In the genomic region with DNA sequence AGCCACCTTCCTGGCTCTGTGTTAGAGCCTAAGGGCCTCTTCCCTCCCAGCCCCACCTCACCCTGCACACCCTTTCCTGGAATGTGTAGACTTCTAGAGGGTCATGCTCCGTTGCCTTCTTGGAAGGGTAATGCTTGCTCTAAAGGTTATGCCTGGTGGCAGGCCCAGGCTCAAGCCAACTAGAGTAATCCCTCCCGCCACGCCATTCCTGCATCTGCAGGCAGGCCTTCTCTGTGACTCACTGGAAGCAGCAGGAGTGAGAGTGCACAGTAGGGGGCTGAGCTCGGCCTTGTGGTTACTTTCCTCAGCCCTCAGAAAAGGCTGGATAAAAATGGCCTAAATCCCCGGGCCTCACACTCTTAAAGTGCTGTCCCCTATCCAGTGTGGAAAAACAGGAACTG, we compare ENCODE assay signal across 8 mouse cellular contexts. TPM values are rescaled to one million over a fixed set of nuclear protein-coding genes. Genes with fewer than 3 reads are reported as not detected.
A peak's percentile ranks its signal among the peaks of the same experiment; 100 is the strongest.
DNase-seq lines count a peak whose midpoint lies in the region; ATAC-seq and TF ChIP-seq lines count a peak whose summit lies in the region.

No protein-coding gene starts in this region.

- no peaks in the 10 kb centered on the region for H3K9me3 ChIP-seq in heart, embryonic 15.5 days (replicated peaks)
- H3K9me3 ChIP-seq in limb, embryonic 10.5 days (replicated peaks), result no peaks in the 10 kb centered on the region
- no peaks in the 10 kb centered on the region for H3K9me3 ChIP-seq in neural tube, embryonic 13.5 days

- TF ChIP-seq POLR2A in cerebellum, adult 2 months (IDR thresholded peaks at IDR 0.05; ENCODE audit: borderline replicate concordance, insufficient read depth, low read length), result no peak

- H3K4me1 ChIP-seq in cerebellum, adult 2 months (ENCODE audit: control insufficient read depth, insufficient read depth, low read length), result peaks cover 11% of the 10 kb centered on the region
- H3K4me1 ChIP-seq in heart, embryonic 15.5 days (replicated peaks), result peaks cover 28% of the 10 kb centered on the region
- peaks cover 26% of the 10 kb centered on the region for H3K4me1 ChIP-seq in limb, embryonic 10.5 days
- peaks cover 26% of the 10 kb centered on the region for H3K4me1 ChIP-seq in neural tube, embryonic 13.5 days (replicated peaks)

- peak; percentile 45 to 59 for DNase-seq in cerebellum, adult 18-20 months
- no peak for DNase-seq in cerebellum, postnatal 4 days (ENCODE audit: low spot score in 2 of 2)
- peak; percentile 57 to 66 for DNase-seq in cerebellum, adult 2 months
- DNase-seq in limb, embryonic 10.5 days (ENCODE audit: low spot score), result no peak
- no peak for DNase-seq in T-cell, adult 2 months (ENCODE audit: low spot score)

- WGBS in cerebellum, adult 2 months, result under 1% methylated on average over 5 of the region's 5 CpGs
- 22% methylated on average over 5 of the region's 5 CpGs for WGBS in heart, embryonic 15.5 days
- WGBS in limb, embryonic 10.5 days, result 53% methylated on average over 5 of the region's 5 CpGs
- 30% methylated on average over 5 of the region's 5 CpGs for WGBS in neural tube, embryonic 13.5 days

- peak overlapping the region; percentile 73 for H3ac ChIP-seq in C2C12 (ENCODE audit: control insufficient read depth, insufficient read length, low read depth)

- 0 out of 2 replicates have a peak overlapping the region, but pooled peaks have one; percentile 28 for H3K27ac ChIP-seq in cerebellum, adult 2 months (ENCODE audit: insufficient read depth, low read length)
- H3K27ac ChIP-seq in heart, embryonic 15.5 days, result peak overlapping the region; percentile 46; the same call in 1 of the 2 replicates
- H3K27ac ChIP-seq in limb, embryonic 10.5 days, result no peak overlapping the region
- peak overlapping the region; percentile 49 for H3K27ac ChIP-seq in neural tube, embryonic 13.5 days (replicated peaks)

- peak overlapping the region; percentile 28; the same call in 1 of the 2 replicates for H3K9ac ChIP-seq in heart, embryonic 15.5 days
- peak overlapping the region; percentile 97 for H3K9ac ChIP-seq in neural tube, embryonic 13.5 days

- peaks cover 37% of the 10 kb centered on the region for H3K79me3 ChIP-seq in C2C12 (ENCODE audit: low read depth)

- no peak for ATAC-seq in heart, embryonic 15.5 days (replicated peaks; ENCODE audit: insufficient number of reproducible peaks, insufficient read depth, low FRiP score, low read depth)
- no peak for ATAC-seq in neural tube, embryonic 13.5 days (ENCODE audit: low read depth)

- TF ChIP-seq CTCF in C2C12 (IDR thresholded peaks at IDR 0.05; ENCODE audit: control insufficient read depth, insufficient read depth, insufficient read length), result no peak
- TF ChIP-seq CTCF in cerebellum, adult 2 months (IDR thresholded peaks at IDR 0.05; ENCODE audit: borderline replicate concordance, insufficient read depth, low read depth, low read length), result no peak

- peak overlapping the region; percentile 82 for H3K4me2 ChIP-seq in heart, embryonic 15.5 days
- H3K4me2 ChIP-seq in neural tube, embryonic 13.5 days, result peak overlapping the region; percentile 88

- peak overlapping the region; percentile 86 for H3K4me3 ChIP-seq in C2C12 (ENCODE audit: insufficient read depth, poor library complexity, severe bottlenecking)
- peak overlapping the region; percentile 92 for H3K4me3 ChIP-seq in cerebellum, adult 2 months (replicated peaks; ENCODE audit: insufficient read depth, low read depth, low read length)
- H3K4me3 ChIP-seq in heart, embryonic 15.5 days, result peak overlapping the region; percentile 79
- peak overlapping the region; percentile 72 for H3K4me3 ChIP-seq in limb, embryonic 10.5 days
- peak overlapping the region; percentile 86 for H3K4me3 ChIP-seq in neural tube, embryonic 13.5 days

- no peaks in the 10 kb centered on the region for H3K27me3 ChIP-seq in C2C12 (ENCODE audit: control insufficient read depth, insufficient read depth, insufficient read length)
- H3K27me3 ChIP-seq in cerebellum, adult 2 months (ENCODE audit: control insufficient read depth, insufficient read depth, low read length), result no peaks in the 10 kb centered on the region
- no peaks in the 10 kb centered on the region for H3K27me3 ChIP-seq in heart, embryonic 15.5 days
- no peaks in the 10 kb centered on the region for H3K27me3 ChIP-seq in limb, embryonic 10.5 days (ENCODE audit: low read depth, poor library complexity, severe bottlenecking)
- no peaks in the 10 kb centered on the region for H3K27me3 ChIP-seq in neural tube, embryonic 13.5 days

- H3K36me3 ChIP-seq in C2C12 (ENCODE audit: control insufficient read depth, insufficient read depth), result peaks cover 58% of the 10 kb centered on the region
- peaks cover 53% of the 10 kb centered on the region for H3K36me3 ChIP-seq in heart, embryonic 15.5 days
- peaks cover 67% of the 10 kb centered on the region for H3K36me3 ChIP-seq in limb, embryonic 10.5 days
- peaks cover 60% of the 10 kb centered on the region for H3K36me3 ChIP-seq in neural tube, embryonic 13.5 days

- H3K79me2 ChIP-seq in C2C12 (ENCODE audit: control insufficient read depth, insufficient read depth), result peaks cover 48% of the 10 kb centered on the region

TF ChIP-seq in C2C12, 6 proteins besides CTCF, POLR2A, EP300 and RAD21:
- TF ChIP-seq FOSL1 (IDR thresholded peaks at IDR 0.05; ENCODE audit: insufficient read depth, low read length, poor library complexity, severe bottlenecking) (no peak), USF1 (IDR thresholded peaks at IDR 0.05; ENCODE audit: low read depth) (no peak), CEBPB (IDR thresholded peaks at IDR 0.05; ENCODE audit: low read depth) (no peak), MAX (IDR thresholded peaks at IDR 0.05) (no peak), MYOD1 (IDR thresholded peaks at IDR 0.05; ENCODE audit: control insufficient read depth, insufficient read length, low read depth) (no peak), MYOG (IDR thresholded peaks at IDR 0.05; ENCODE audit: control insufficient read depth, extremely low read depth, insufficient read length) (no peak)

RNA-seq across cellular contexts. Expression of a gene that starts 1.8 kb away (rescaled TPM):
- polyA plus RNA-seq in C2C12 (2012; fragmentation: generic; extraction: Trizol), result 556 TPM
- polyA plus RNA-seq in cerebellum, adult 2 months (2012; rRNA removed), result 1,156 and 1,178 TPM in 2 replicates
- polyA plus RNA-seq in heart, embryonic 15.5 days (2015; fragmentation: Nextera tagmentation; extraction: Ambion mirVana), result 440 and 469 TPM in 2 replicates
- polyA plus RNA-seq in limb, embryonic 10.5 days (2016; fragmentation: Nextera tagmentation; extraction: Ambion mirVana), result 536 and 586 TPM in 2 replicates
- 1,020 and 1,063 TPM in 2 replicates for polyA plus RNA-seq in neural tube, embryonic 13.5 days (2015; fragmentation: Nextera tagmentation; extraction: Ambion mirVana)

RNA-seq across cellular contexts. Expression of a gene that starts 11.3 kb away (rescaled TPM):
- 37.1 TPM for polyA plus RNA-seq in C2C12 (2012; fragmentation: generic; extraction: Trizol)
- 107 and 112 TPM in 2 replicates for polyA plus RNA-seq in cerebellum, adult 2 months (2012; rRNA removed)
- 47.1 and 50.5 TPM in 2 replicates for polyA plus RNA-seq in heart, embryonic 15.5 days (2015; fragmentation: Nextera tagmentation; extraction: Ambion mirVana)
- 49.7 and 61.9 TPM in 2 replicates for polyA plus RNA-seq in limb, embryonic 10.5 days (2016; fragmentation: Nextera tagmentation; extraction: Ambion mirVana)
- 72.2 and 81.5 TPM in 2 replicates for polyA plus RNA-seq in neural tube, embryonic 13.5 days (2015; fragmentation: Nextera tagmentation; extraction: Ambion mirVana)

RNA-seq across cellular contexts. Expression of a gene that starts 20.3 kb away (rescaled TPM):
- 15.8 TPM for polyA plus RNA-seq in C2C12 (2012; fragmentation: generic; extraction: Trizol)
- polyA plus RNA-seq in cerebellum, adult 2 months (2012; rRNA removed), result 60.2 and 66.5 TPM in 2 replicates
- 16.9 and 24.3 TPM in 2 replicates for polyA plus RNA-seq in heart, embryonic 15.5 days (2015; fragmentation: Nextera tagmentation; extraction: Ambion mirVana)
- 28.6 and 33.5 TPM in 2 replicates for polyA plus RNA-seq in limb, embryonic 10.5 days (2016; fragmentation: Nextera tagmentation; extraction: Ambion mirVana)
- 48.5 and 55.4 TPM in 2 replicates for polyA plus RNA-seq in neural tube, embryonic 13.5 days (2015; fragmentation: Nextera tagmentation; extraction: Ambion mirVana)

RNA-seq across cellular contexts. Expression of a gene that starts 38.5 kb away (rescaled TPM):
- 108 TPM for polyA plus RNA-seq in C2C12 (2012; fragmentation: generic; extraction: Trizol)
- 52.4 and 53.3 TPM in 2 replicates for polyA plus RNA-seq in cerebellum, adult 2 months (2012; rRNA removed)
- 66.6 and 75.9 TPM in 2 replicates for polyA plus RNA-seq in heart, embryonic 15.5 days (2015; fragmentation: Nextera tagmentation; extraction: Ambion mirVana)
- polyA plus RNA-seq in limb, embryonic 10.5 days (2016; fragmentation: Nextera tagmentation; extraction: Ambion mirVana), result 164 and 173 TPM in 2 replicates
- 102 and 103 TPM in 2 replicates for polyA plus RNA-seq in neural tube, embryonic 13.5 days (2015; fragmentation: Nextera tagmentation; extraction: Ambion mirVana)

RNA-seq across cellular contexts. Expression of a gene that starts 52.2 kb away (rescaled TPM):
- polyA plus RNA-seq in C2C12 (2012; fragmentation: generic; extraction: Trizol), result 0.11 TPM
- 46.7 and 58.1 TPM in 2 replicates for polyA plus RNA-seq in cerebellum, adult 2 months (2012; rRNA removed)
- polyA plus RNA-seq in heart, embryonic 15.5 days (2015; fragmentation: Nextera tagmentation; extraction: Ambion mirVana), result 0.09 and 0.80 TPM in 2 replicates
- 0.30 and 0.46 TPM in 2 replicates for polyA plus RNA-seq in limb, embryonic 10.5 days (2016; fragmentation: Nextera tagmentation; extraction: Ambion mirVana)
- polyA plus RNA-seq in neural tube, embryonic 13.5 days (2015; fragmentation: Nextera tagmentation; extraction: Ambion mirVana), result 23.8 and 27.0 TPM in 2 replicates

Comparison
In these comparisons a context has a peak if more than half of its experiments do, and no peak if none do; other contexts are left out.
1. DNase-seq: peak in cerebellum, adult 18-20 months (2 of 2) and cerebellum, adult 2 months (2 of 2); none in cerebellum, postnatal 4 days (0 of 2), limb, embryonic 10.5 days (single experiment) and T-cell, adult 2 months (single experiment).
2. Peak in every context shown above with its lines, with median percentiles within 50 percentile points of each other: H3K4me3 ChIP-seq.